Mouse (Mus musculus) hindbrain, postnatal 0 days (tissue): ENCODE results near the gene Ccdc173. TPM values are rescaled to one million over a fixed set of nuclear protein-coding genes. Genes with fewer than 3 reads are reported as not detected.

Experiments
- ATAC-seq: fragments of 200-750 bp; cut with Nextera tagmentation; 2 replicates; pipeline ENCODE4 v1.8.0; 2017; ENCODE audit warnings: mild to moderate bottlenecking, moderate TSS enrichment, moderate library complexity
- DNase-seq: peaks from one replicate; pipeline ENCODE4 v3.0.0-alpha.2; 2015; ENCODE audit warnings: low spot score
- H3K27ac ChIP-seq: fragments of 300-500 bp; sonication (generic); 2 replicates; pipeline ENCODE4 v1.5.1; 2014; ENCODE audit warnings: mild to moderate bottlenecking
- H3K27me3 ChIP-seq: fragments of 300-500 bp; sonication (generic); 2 replicates; pipeline ENCODE4 v1.6.1; 2014; ENCODE audit warnings: low read length, mixed read lengths; ENCODE audit not compliant: insufficient read depth
- H3K36me3 ChIP-seq: fragments of 300-500 bp; sonication (generic); 2 replicates; pipeline ENCODE4 v1.6.1; 2014; ENCODE audit warnings: low read length, mixed read lengths; ENCODE audit not compliant: insufficient read depth
- H3K4me1 ChIP-seq: fragments of 300-500 bp; sonication (generic); 2 replicates; pipeline ENCODE4 v1.6.1; 2014; ENCODE audit warnings: antibody characterized with exemption, low read length, mixed read lengths; ENCODE audit not compliant: insufficient read depth
- H3K4me2 ChIP-seq: fragments of 300-500 bp; sonication (generic); 2 replicates; pipeline ENCODE4 v1.6.1; 2014; ENCODE audit warnings: low read depth, mild to moderate bottlenecking, low read length, moderate library complexity, mixed read lengths
- H3K4me3 ChIP-seq: fragments of 300-500 bp; sonication (generic); 2 replicates; pipeline ENCODE4 v1.5.1; 2014; ENCODE audit warnings: low read length
- H3K9ac ChIP-seq: fragments of 300-500 bp; sonication (generic); replicated peaks from 2 replicates; pipeline ENCODE4 v1.6.1; 2014; ENCODE audit warnings: mild to moderate bottlenecking, low read length, moderate library complexity, mixed read lengths
- H3K9me3 ChIP-seq: fragments of 300-500 bp; sonication (generic); 2 replicates; pipeline ENCODE4 v1.6.1; 2016; ENCODE audit warnings: low read length, mixed read lengths
- CTCF ChIP-seq: IDR thresholded peaks from 2 replicates; pipeline ENCODE4 v1.5.1; 2016; ENCODE audit warnings: antibody characterized with exemption, control low read depth, low read depth
- WGBS: fragments of 180-500 bp; shearing (Covaris S2); extraction: QIAGEN DNeasy Blood & Tissue Kit; methylation state at CpG from one replicate; pipeline ENCODE4 v1.1.7; 2014; 5-methylcytosine and 5-hydroxymethylcytosine counted together
- polyA plus RNA-seq: library from polyadenylated mRNA; unstranded; fragments of >200 nt; fragmentation: Nextera tagmentation; extraction: Ambion mirVana; gene quantifications from 2 replicates; pipeline ENCODE4 v1.2.1, GENCODE M21; 2015
- total RNA-seq: library from RNA; depleted of rRNA; stranded (reverse); fragments of >200 nt; gene quantifications from 2 replicates; pipeline ENCODE4 v1.2.3, GENCODE M21; 2014

Ccdc173 gene
- total and polyA plus RNA-seq, 2 experiments from 2014 or later: 0.10 to 1.7 TPM

GRCm38 (mm10) chr2:69802911-69803312 is 13.5 kb upstream of the Ccdc173 start:
- Histone ChIP-seq H3K4me3 (no peak overlapping the region), H3K27me3 (no peaks in the 10 kb centered on the region), H3K9ac (no peak overlapping the region), H3K36me3 (no peaks in the 10 kb centered on the region), H3K4me1 (no peaks in the 10 kb centered on the region), H3K4me2 (no peak overlapping the region), H3K9me3 (no peaks in the 10 kb centered on the region), H3K27ac (no peak overlapping the region)
- DNase-seq (no peak), ATAC-seq (peak; percentile 51; the same call in 1 of the 2 replicates)
- TF ChIP-seq CTCF: peak; percentile 68
- 67% methylated on average over 5 of the region's 5 CpGs for WGBS

- DNase-seq (no peak), ATAC-seq (no peak)
- Histone ChIP-seq H3K4me3 (peak overlapping the region; percentile 72; the same call in 1 of the 2 replicates), H3K27ac (no peak overlapping the region), H3K27me3 (no peaks in the 10 kb centered on the region), H3K9ac (no peak overlapping the region), H3K4me1 (peaks cover 4% of the 10 kb centered on the region; the same call in 1 of the 2 replicates), H3K9me3 (no peaks in the 10 kb centered on the region), H3K36me3 (peaks cover 12% of the 10 kb centered on the region; the same call in 1 of the 2 replicates), H3K4me2 (peak overlapping the region; percentile 80)
- 76% methylated on average over 4 of the region's 4 CpGs for WGBS
- no peak for TF ChIP-seq CTCF
Measured at GRCm38 (mm10) chr2:69790722-69791121, 1.3 kb upstream of the Ccdc173 start.

- H3K27me3 ChIP-seq: no peaks in the 10 kb centered on the region
- H3K4me3 ChIP-seq: peak overlapping the region; percentile 72
- H3K36me3 ChIP-seq: peaks cover 9% of the 10 kb centered on the region; the same call in 1 of the 2 replicates
- ATAC-seq (peak; percentile 38), DNase-seq (peak; percentile 88)
- H3K9me3 ChIP-seq: no peaks in the 10 kb centered on the region
- TF ChIP-seq CTCF: peak; percentile 82
- H3K4me2 ChIP-seq: peak overlapping the region; percentile 80
- no peak overlapping the region; the same call in 1 of the 2 replicates for H3K27ac ChIP-seq
- H3K9ac ChIP-seq: peak overlapping the region; percentile 64; the same call in 1 of the 2 replicates
- WGBS: 2% methylated on average over 10 of the region's 10 CpGs
- peaks cover 4% of the 10 kb centered on the region; the same call in 1 of the 2 replicates for H3K4me1 ChIP-seq
Measured at GRCm38 (mm10) chr2:69790285-69790684, 910 bp upstream of the Ccdc173 start.

GRCm38 (mm10) chr2:69788974-69789373 is 401 bp downstream of the Ccdc173 start:
- 24% methylated on average over 9 of the region's 9 CpGs for WGBS
- ATAC-seq: no peak

GRCm38 (mm10) chr2:69778836-69779177 is 10.6 kb downstream of the Ccdc173 start:
- DNase-seq: peak; percentile 46
- Histone ChIP-seq H3K27ac (no peak overlapping the region), H3K9ac (no peak overlapping the region), H3K4me1 (no peaks in the 10 kb centered on the region), H3K9me3 (no peaks in the 10 kb centered on the region), H3K36me3 (peaks cover 5% of the 10 kb centered on the region; the same call in 1 of the 2 replicates), H3K4me3 (no peak overlapping the region), H3K4me2 (no peak overlapping the region), H3K27me3 (no peaks in the 10 kb centered on the region)
- TF ChIP-seq CTCF: peak; percentile 43
- ATAC-seq: no peak
- WGBS: 42% methylated on average over 5 of the region's 5 CpGs

More at GRCm38 (mm10) chr2:69788974-69789373, 401 bp downstream of the Ccdc173 start:
- Histone ChIP-seq H3K4me2 (peak overlapping the region; percentile 80), H3K4me1 (peaks cover 4% of the 10 kb centered on the region; the same call in 1 of the 2 replicates), H3K27ac (peak overlapping the region; percentile 91), H3K9ac (peak overlapping the region; percentile 64), H3K27me3 (no peaks in the 10 kb centered on the region), H3K9me3 (no peaks in the 10 kb centered on the region), H3K4me3 (peak overlapping the region; percentile 72), H3K36me3 (peaks cover 9% of the 10 kb centered on the region; the same call in 1 of the 2 replicates)
- peak; percentile 1 for DNase-seq
- no peak for TF ChIP-seq CTCF

GRCm38 (mm10) chr2:69777985-69778835 is 11.2 kb downstream of the Ccdc173 start:
- Histone ChIP-seq H3K4me3 (no peak overlapping the region), H3K4me2 (no peak overlapping the region), H3K4me1 (no peaks in the 10 kb centered on the region), H3K27ac (no peak overlapping the region), H3K36me3 (peaks cover 5% of the 10 kb centered on the region; the same call in 1 of the 2 replicates), H3K27me3 (no peaks in the 10 kb centered on the region), H3K9me3 (no peaks in the 10 kb centered on the region), H3K9ac (no peak overlapping the region)
- WGBS: 79% methylated on average over 7 of the region's 7 CpGs
- DNase-seq (no peak), ATAC-seq (no peak)
- no peak for TF ChIP-seq CTCF
